Mouse (Mus musculus): ENCODE data around the gene Peli3. TPM values are rescaled to one million over a fixed set of nuclear protein-coding genes. Genes with fewer than 3 reads are reported as not detected.

The Peli3 gene
- total RNA-seq, 2 experiments from 2014 or later, result 0.87 to 1.2 TPM

DNA sequence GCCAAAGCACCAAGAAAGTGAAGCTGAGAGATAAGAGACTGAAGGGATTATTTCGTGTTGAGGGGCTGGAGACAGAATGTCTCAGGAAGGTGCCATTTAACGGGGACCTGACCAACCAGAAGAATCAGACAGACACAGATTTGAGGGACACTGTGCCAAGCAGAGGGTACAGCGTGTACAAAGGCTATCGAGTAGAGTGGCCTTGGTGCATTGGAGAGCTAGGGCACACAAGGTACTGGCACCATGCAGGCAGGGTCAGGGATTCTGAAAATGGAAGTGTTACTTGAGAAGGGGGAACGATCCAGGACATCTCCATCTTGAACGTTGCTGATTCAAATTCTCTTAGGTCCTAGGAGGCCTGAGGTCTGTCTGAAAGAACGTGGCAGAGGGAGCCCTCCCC, 33.6 kb downstream of the Peli3 start:
- DNase-seq, result no peak

- DNase-seq, result no peak
Observed at GRCm38 (mm10) chr19:4908107-4908506, 34.8 kb downstream of the Peli3 start.

- DNase-seq, result peak; percentile 60
Observed at GRCm38 (mm10) chr19:4905979-4906794, 36.7 kb downstream of the Peli3 start, which contains the start of gene Bbs1. Bbs1 (minus strand) TSS chr19:4906628.

DNA sequence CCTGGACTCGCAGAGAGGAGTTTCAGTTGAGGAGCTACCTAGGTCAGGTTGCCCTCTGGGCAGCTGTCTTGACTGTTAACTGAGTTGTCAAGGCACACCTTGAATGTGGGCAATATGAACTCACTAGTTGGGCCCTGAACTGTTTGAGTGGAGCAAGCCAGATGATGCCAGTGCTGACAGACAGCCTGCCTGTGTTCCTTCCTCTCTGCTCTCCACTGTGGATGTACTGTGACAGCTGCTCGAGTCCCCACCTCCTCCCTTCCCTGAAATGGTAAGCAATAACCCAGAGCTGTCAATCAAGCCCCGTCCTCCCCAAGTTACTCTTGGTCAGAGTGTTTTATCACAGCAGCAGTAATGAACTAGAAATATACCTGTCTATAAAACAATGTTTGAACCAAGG, 43.0 kb downstream of the Peli3 start:
- DNase-seq, result no peak

- DNase-seq, result no peak
Observed at GRCm38 (mm10) chr19:4898972-4899371, 44.0 kb downstream of the Peli3 start.

- no peak for DNase-seq
Observed at GRCm38 (mm10) chr19:4896780-4897520, 46.0 kb downstream of the Peli3 start.

DNA sequence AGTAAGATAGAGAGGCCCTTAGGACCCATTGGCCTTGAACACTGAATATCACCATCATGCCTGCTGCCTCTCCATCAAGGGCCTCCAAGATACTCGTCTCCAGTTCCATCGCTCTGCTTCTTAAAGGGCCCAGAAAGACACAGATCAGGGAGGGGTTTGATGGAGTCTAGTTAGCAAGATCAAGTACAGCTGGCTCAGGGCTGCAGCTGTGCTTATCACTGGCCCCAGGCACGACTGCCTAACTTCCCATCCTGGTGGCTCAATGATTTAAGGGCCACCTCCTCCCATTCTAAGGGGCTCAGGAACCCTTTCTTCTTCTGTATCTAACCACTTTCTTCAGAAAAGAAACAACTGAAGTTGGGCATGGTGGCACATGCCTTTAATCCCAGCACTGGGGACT, 51.1 kb downstream of the Peli3 start:
- no peak for DNase-seq

DNA sequence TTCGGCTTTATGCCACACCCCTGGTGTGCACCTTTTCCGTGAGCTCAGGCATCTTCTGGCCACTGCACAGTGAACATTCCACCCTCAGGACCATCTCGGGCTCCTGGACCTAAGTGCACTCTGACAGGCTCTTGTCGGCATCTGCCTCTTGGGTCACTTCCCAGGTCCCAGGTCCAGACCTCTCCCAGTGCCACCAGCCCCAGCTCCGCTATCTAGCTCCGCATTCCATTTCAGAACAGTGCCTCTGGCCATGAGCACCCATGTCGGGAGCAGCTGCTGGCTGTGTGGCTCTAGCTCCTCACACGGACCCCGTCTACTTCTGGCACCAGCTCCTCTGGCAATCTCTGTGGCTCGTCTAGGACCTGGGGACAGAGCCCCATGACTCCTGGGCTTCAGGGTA, 53.1 kb downstream of the Peli3 start:
- DNase-seq, result no peak

DNA sequence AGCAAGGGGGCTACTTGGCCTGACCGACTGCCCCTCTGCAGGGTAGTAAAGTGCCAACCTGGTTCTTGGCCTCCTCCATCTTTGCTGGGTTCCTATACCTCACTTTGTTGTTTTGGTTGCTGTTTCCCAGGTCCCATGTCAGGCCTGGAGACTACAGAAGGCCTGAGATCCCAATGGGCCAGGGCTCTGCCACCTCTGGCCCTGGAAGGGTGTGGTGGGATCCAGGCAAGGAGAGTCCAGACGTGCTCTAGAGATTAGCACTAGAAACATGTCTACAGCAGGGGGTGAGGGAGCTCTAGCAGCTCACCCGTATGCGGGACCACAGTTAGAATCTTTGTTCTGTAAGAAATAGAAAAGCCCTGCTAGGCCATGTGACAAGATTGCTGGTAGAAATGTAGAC, 59.0 kb downstream of the Peli3 start:
- no peak for DNase-seq

Other genes with a start within 250 kb of the Peli3 start
- gene Gm960, start 244.5 kb downstream of the Peli3 start, total RNA-seq (2021), result not detected
- gene Sptbn2, start 232.0 kb downstream of the Peli3 start, total RNA-seq (2021), result under 1 TPM; 0.08 to 0.31 TPM
- 1 to 10 TPM; 1.9 to 2.1 TPM for gene Rbm4b, start 186.6 kb downstream of the Peli3 start, total RNA-seq (2021)
- 10 to 100 TPM; 27.9 to 31.1 TPM for gene Rbm4, start 149.2 kb downstream of the Peli3 start, total RNA-seq (2021)
- gene Gm21992, start 131.5 kb downstream of the Peli3 start, total RNA-seq (2021), result 1 to 10 TPM; 8.9 to 9.4 TPM
- gene Rbm14, start 131.5 kb downstream of the Peli3 start, total RNA-seq (2021), result 10 to 100 TPM; 11.1 to 11.2 TPM
- 10 to 100 TPM; 26.3 to 27.1 TPM for gene Ccs, start 103.8 kb downstream of the Peli3 start, total RNA-seq (2021)
- gene Ccdc87, start 103.8 kb downstream of the Peli3 start, total RNA-seq (2021), result not detected
- 10 to 100 TPM; 28.4 to 41.6 TPM for gene Ctsf, start 88.0 kb downstream of the Peli3 start, total RNA-seq (2021)
- gene Actn3, start 65.2 kb downstream of the Peli3 start, total RNA-seq (2021), result 1,000 to 10,000 TPM; 7,181 to 7,860 TPM
- gene Zdhhc24, start 64.5 kb downstream of the Peli3 start, total RNA-seq (2021), result 1 to 10 TPM; 2.4 to 2.8 TPM
- gene Bbs1, start 36.5 kb downstream of the Peli3 start, total RNA-seq (2021), result 1 to 10 TPM; 1.6 to 2.6 TPM
- gene Dpp3, start 14.8 kb downstream of the Peli3 start, total RNA-seq (2021), result 10 to 100 TPM; 15.6 to 23.4 TPM
- 10 to 100 TPM; 57.6 to 59.6 TPM for gene Mrpl11, start 19.0 kb upstream of the Peli3 start, total RNA-seq (2021)
- gene Npas4, start 47.2 kb upstream of the Peli3 start, total RNA-seq (2021), result not detected
- 10 to 100 TPM in 1 of 2 experiments, 1 to 10 TPM in 1; 7.9 to 11.6 TPM for gene Slc29a2, start 80.7 kb upstream of the Peli3 start, total RNA-seq (2021)
- 10 to 100 TPM; 17.9 to 20.1 TPM for gene B4gat1, start 95.7 kb upstream of the Peli3 start, total RNA-seq (2021)
- 1 to 10 TPM in 1 of 2 experiments, under 1 TPM in 1; 0.26 to 1.4 TPM for gene AC124502.3, start 95.8 kb upstream of the Peli3 start, total RNA-seq (2021)
- 10 to 100 TPM; 11.6 to 12.6 TPM for gene Brms1, start 98.2 kb upstream of the Peli3 start, total RNA-seq (2021)
- 1 to 10 TPM; 1.3 to 2.1 TPM for gene Rin1, start 107.4 kb upstream of the Peli3 start, total RNA-seq (2021)
- gene Cd248, start 125.0 kb upstream of the Peli3 start, total RNA-seq (2021), result 10 to 100 TPM; 13.8 to 23.3 TPM
- gene Tmem151a, start 142.4 kb upstream of the Peli3 start, total RNA-seq (2021), result not detected
- 10 to 100 TPM; 38.1 to 47.5 TPM for gene Yif1a, start 145.4 kb upstream of the Peli3 start, total RNA-seq (2021)
- not detected for gene Cnih2, start 155.4 kb upstream of the Peli3 start, total RNA-seq (2021)
- gene Rab1b, start 163.9 kb upstream of the Peli3 start, total RNA-seq (2021), result 100 to 1,000 TPM; 113 to 127 TPM
- 10 to 100 TPM; 51.9 TPM for gene Klc2, start 175.4 kb upstream of the Peli3 start, total RNA-seq (2021)

Data from gastrocnemius, postnatal 25 days (tissue).